7 mouse cellular contexts compared by ENCODE assay signal in genomic region chr13:55715167-55715512, GRCm38 (mm10). TPM values are rescaled to one million over a fixed set of nuclear protein-coding genes. Genes with fewer than 3 reads are reported as not detected.
DNase-seq lines count a peak whose midpoint lies in the region; ATAC-seq lines count a peak whose summit lies in the region.

No protein-coding gene starts in this region.

- no peaks in the 10 kb centered on the region for H3K27me3 ChIP-seq in megakaryocyte, embryonic 14.5 days (replicated peaks)
- no peaks in the 10 kb centered on the region for H3K27me3 ChIP-seq in forebrain, embryonic 10.5 days (ENCODE audit: poor library complexity, severe bottlenecking)
- no peaks in the 10 kb centered on the region for H3K27me3 ChIP-seq in limb, embryonic 15.5 days
- no peaks in the 10 kb centered on the region for H3K27me3 ChIP-seq in stomach, embryonic 16.5 days (ENCODE audit: control insufficient read depth, insufficient read depth, low read length)

- H3K4me2 ChIP-seq in limb, embryonic 15.5 days: peak overlapping the region; percentile 55
- peak overlapping the region; percentile 77 for H3K4me2 ChIP-seq in stomach, embryonic 16.5 days (ENCODE audit: low read depth, low read length)

- peaks cover 32% of the 10 kb centered on the region for H3K4me1 ChIP-seq in megakaryocyte, embryonic 14.5 days
- peaks cover 23% of the 10 kb centered on the region for H3K4me1 ChIP-seq in forebrain, embryonic 10.5 days
- H3K4me1 ChIP-seq in limb, embryonic 15.5 days: peaks cover 12% of the 10 kb centered on the region
- 0 out of 2 replicates have a peak, but pooled peaks cover under 1% of the 10 kb centered on the region for H3K4me1 ChIP-seq in stomach, embryonic 16.5 days (ENCODE audit: control insufficient read depth, insufficient read depth, low read length)

- peak overlapping the region; percentile 98 for H3K9ac ChIP-seq in limb, embryonic 15.5 days
- peak overlapping the region; percentile 92 for H3K9ac ChIP-seq in stomach, embryonic 16.5 days (ENCODE audit: low read length)

- ATAC-seq in megakaryocyte, adult 5-6 weeks (ENCODE audit: poor library complexity, severe bottlenecking): no peak
- ATAC-seq in limb, embryonic 15.5 days (ENCODE audit: insufficient number of reproducible peaks, low FRiP score, low TSS enrichment, low read depth): no peak
- ATAC-seq in stomach, embryonic 16.5 days (ENCODE audit: insufficient read depth, low FRiP score): no peak

- WGBS in forebrain, embryonic 10.5 days: 18% methylated on average over 5 of the region's 5 CpGs
- 4% methylated on average over 5 of the region's 5 CpGs for WGBS in limb, embryonic 15.5 days
- 4% methylated on average over 5 of the region's 5 CpGs for WGBS in stomach, embryonic 16.5 days

- H3K27ac ChIP-seq in forebrain, embryonic 10.5 days: peak overlapping the region; percentile 95
- H3K27ac ChIP-seq in limb, embryonic 15.5 days: peak overlapping the region; percentile 92
- H3K27ac ChIP-seq in stomach, embryonic 16.5 days (ENCODE audit: low read length): peak overlapping the region; percentile 83

- no peaks in the 10 kb centered on the region for H3K9me3 ChIP-seq in megakaryocyte, embryonic 14.5 days
- no peaks in the 10 kb centered on the region for H3K9me3 ChIP-seq in forebrain, embryonic 10.5 days
- no peaks in the 10 kb centered on the region for H3K9me3 ChIP-seq in limb, embryonic 15.5 days
- H3K9me3 ChIP-seq in stomach, embryonic 16.5 days (replicated peaks; ENCODE audit: control insufficient read depth, low read length): no peaks in the 10 kb centered on the region

- H3K4me3 ChIP-seq in megakaryocyte, embryonic 14.5 days (replicated peaks): peak overlapping the region; percentile 96
- peak overlapping the region; percentile 94 for H3K4me3 ChIP-seq in forebrain, embryonic 10.5 days
- peak overlapping the region; percentile 97 for H3K4me3 ChIP-seq in limb, embryonic 15.5 days
- H3K4me3 ChIP-seq in stomach, embryonic 16.5 days (replicated peaks; ENCODE audit: low read length): peak overlapping the region; percentile 81

- H3K36me3 ChIP-seq in megakaryocyte, embryonic 14.5 days (replicated peaks; ENCODE audit: low read length): peaks cover 26% of the 10 kb centered on the region
- H3K36me3 ChIP-seq in forebrain, embryonic 10.5 days (replicated peaks): peaks cover 27% of the 10 kb centered on the region
- H3K36me3 ChIP-seq in limb, embryonic 15.5 days: peaks cover 26% of the 10 kb centered on the region
- H3K36me3 ChIP-seq in stomach, embryonic 16.5 days (ENCODE audit: control insufficient read depth, insufficient read depth, low read length): peaks cover 7% of the 10 kb centered on the region; the same call in 1 of the 2 replicates

- no peak for DNase-seq in forebrain, embryonic 10.5 days (ENCODE audit: extremely low spot score, low spot score)
- no peak for DNase-seq in frontal cortex, postnatal 10 days (ENCODE audit: low spot score in 2 of 2)
- no peak for DNase-seq in adrenal gland, postnatal 4 days (ENCODE audit: low spot score in 2 of 2)

RNA-seq across cellular contexts. Expression of gene Txndc15, which starts 0.7 kb away (rescaled TPM):
- 7.6 and 23.2 TPM in 2 replicates for polyA plus RNA-seq in megakaryocyte, embryonic 14.5 days (2012; ENCODE audit: insufficient read depth, low replicate concordance)
- 24.4 and 32.2 TPM in 2 replicates for total RNA-seq in megakaryocyte, adult 5-6 weeks (2015)
- total RNA-seq in megakaryocyte, adult 5-6 weeks (2017): 36.8 and 48.9 TPM in 2 replicates
- polyA plus RNA-seq in forebrain, embryonic 10.5 days (2016; fragmentation: Nextera tagmentation; extraction: Ambion mirVana): 67.1 and 69.5 TPM in 2 replicates
- polyA plus RNA-seq in limb, embryonic 15.5 days (2015; fragmentation: Nextera tagmentation; extraction: Ambion mirVana): 101 and 103 TPM in 2 replicates
- 76.6 and 80.1 TPM in 2 replicates for polyA plus RNA-seq in stomach, embryonic 16.5 days (2015; fragmentation: Nextera tagmentation; extraction: Ambion mirVana)
- total RNA-seq in adrenal gland, postnatal 4 days (2021): 10 to 100 TPM; 53.9 to 54.3 TPM

RNA-seq across cellular contexts. Expression of gene Pcbd2, which starts 12.0 kb away (rescaled TPM):
- polyA plus RNA-seq in megakaryocyte, embryonic 14.5 days (2012; ENCODE audit: insufficient read depth, low replicate concordance): 22.4 and 78.2 TPM in 2 replicates
- total RNA-seq in megakaryocyte, adult 5-6 weeks (2015): 48.9 and 56.0 TPM in 2 replicates
- total RNA-seq in megakaryocyte, adult 5-6 weeks (2017): 14.6 and 20.9 TPM in 2 replicates
- polyA plus RNA-seq in forebrain, embryonic 10.5 days (2016; fragmentation: Nextera tagmentation; extraction: Ambion mirVana): 33.9 and 36.4 TPM in 2 replicates
- polyA plus RNA-seq in limb, embryonic 15.5 days (2015; fragmentation: Nextera tagmentation; extraction: Ambion mirVana): 44.3 and 44.5 TPM in 2 replicates
- polyA plus RNA-seq in stomach, embryonic 16.5 days (2015; fragmentation: Nextera tagmentation; extraction: Ambion mirVana): 68.8 and 72.1 TPM in 2 replicates
- total RNA-seq in adrenal gland, postnatal 4 days (2021): 10 to 100 TPM; 55.0 to 56.2 TPM

RNA-seq across cellular contexts. Expression of gene B230219D22Rik, which starts 22.2 kb away (rescaled TPM):
- 1.5 and 4.6 TPM in 2 replicates for polyA plus RNA-seq in megakaryocyte, embryonic 14.5 days (2012; ENCODE audit: insufficient read depth, low replicate concordance)
- total RNA-seq in megakaryocyte, adult 5-6 weeks (2015): 59.5 and 68.7 TPM in 2 replicates
- 32.5 and 35.8 TPM in 2 replicates for total RNA-seq in megakaryocyte, adult 5-6 weeks (2017)
- polyA plus RNA-seq in forebrain, embryonic 10.5 days (2016; fragmentation: Nextera tagmentation; extraction: Ambion mirVana): 46.7 and 48.7 TPM in 2 replicates
- 47.0 and 54.3 TPM in 2 replicates for polyA plus RNA-seq in limb, embryonic 15.5 days (2015; fragmentation: Nextera tagmentation; extraction: Ambion mirVana)
- polyA plus RNA-seq in stomach, embryonic 16.5 days (2015; fragmentation: Nextera tagmentation; extraction: Ambion mirVana): 47.6 and 50.5 TPM in 2 replicates
- 10 to 100 TPM; 64.5 to 66.0 TPM for total RNA-seq in adrenal gland, postnatal 4 days (2021)
